Mouse (Mus musculus): ENCODE results near the gene Rapgef4.

The Rapgef4 gene

GRCm38 (mm10) chr2:71980771-71981342 lies at the start of gene Rapgef4:
Rapgef4 (plus strand) TSS chr2:71981240.
- peak; percentile 33 for DNase-seq (ENCODE audit: low read depth, low spot score)

GRCm38 (mm10) chr2:71934046-71934445 lies 47.0 kb upstream of the Rapgef4 start:
- DNase-seq (ENCODE audit: low read depth, low spot score) = no peak

GRCm38 (mm10) chr2:71936711-71937110 lies 44.3 kb upstream of the Rapgef4 start:
- no peak for DNase-seq (ENCODE audit: low read depth, low spot score)

GRCm38 (mm10) chr2:71937649-71938308 lies 43.3 kb upstream of the Rapgef4 start:
- no peak for DNase-seq (ENCODE audit: low read depth, low spot score)

GRCm38 (mm10) chr2:71938716-71939393 lies 42.2 kb upstream of the Rapgef4 start:
- DNase-seq (ENCODE audit: low read depth, low spot score) = no peak

GRCm38 (mm10) chr2:71941005-71941720 lies 39.9 kb upstream of the Rapgef4 start:
- peak; percentile 94 for DNase-seq (ENCODE audit: low read depth, low spot score)

- DNase-seq (ENCODE audit: low read depth, low spot score) = no peak
Measured at GRCm38 (mm10) chr2:71941721-71942087, 39.3 kb upstream of the Rapgef4 start.

- DNase-seq (ENCODE audit: low read depth, low spot score) = no peak
Measured at GRCm38 (mm10) chr2:71951212-71951611, 29.8 kb upstream of the Rapgef4 start.

GRCm38 (mm10) chr2:71955637-71956036 lies 25.4 kb upstream of the Rapgef4 start:
- DNase-seq (ENCODE audit: low read depth, low spot score) = peak; percentile 71

GRCm38 (mm10) chr2:71956463-71956862 lies 24.6 kb upstream of the Rapgef4 start:
- no peak for DNase-seq (ENCODE audit: low read depth, low spot score)

- no peak for DNase-seq (ENCODE audit: low read depth, low spot score)
Measured at GRCm38 (mm10) chr2:71957951-71958350, 23.1 kb upstream of the Rapgef4 start.

GRCm38 (mm10) chr2:71958393-71958792 lies 22.6 kb upstream of the Rapgef4 start:
- no peak for DNase-seq (ENCODE audit: low read depth, low spot score)

GRCm38 (mm10) chr2:71964216-71964615 lies 16.8 kb upstream of the Rapgef4 start:
- DNase-seq (ENCODE audit: low read depth, low spot score) = peak; percentile 22

- DNase-seq (ENCODE audit: low read depth, low spot score) = peak; percentile 80
Measured at GRCm38 (mm10) chr2:71965476-71965875, 15.6 kb upstream of the Rapgef4 start.

GRCm38 (mm10) chr2:71966737-71967136 lies 14.3 kb upstream of the Rapgef4 start:
- no peak for DNase-seq (ENCODE audit: low read depth, low spot score)

- DNase-seq (ENCODE audit: low read depth, low spot score) = no peak
Measured at GRCm38 (mm10) chr2:71967855-71968254, 13.2 kb upstream of the Rapgef4 start.

- no peak for DNase-seq (ENCODE audit: low read depth, low spot score)
Measured at GRCm38 (mm10) chr2:71973646-71974045, 7.4 kb upstream of the Rapgef4 start.

- DNase-seq (ENCODE audit: low read depth, low spot score) = no peak
Measured at GRCm38 (mm10) chr2:71974143-71974846, 6.7 kb upstream of the Rapgef4 start.

GRCm38 (mm10) chr2:71979981-71980380 lies 1.1 kb upstream of the Rapgef4 start:
- DNase-seq (ENCODE audit: low read depth, low spot score) = no peak

- DNase-seq (ENCODE audit: low read depth, low spot score) = no peak
Measured at GRCm38 (mm10) chr2:71981343-71981851, 357 bp downstream of the Rapgef4 start.

- DNase-seq (ENCODE audit: low read depth, low spot score) = no peak
Measured at GRCm38 (mm10) chr2:71981896-71982295, 856 bp downstream of the Rapgef4 start.

Data from CD4-positive, CD25-positive, alpha-beta regulatory T cell, adult 2 months (primary cell).